Mouse (Mus musculus) lung, postnatal 0 days (tissue): ENCODE results near the gene Bcam. TPM values are rescaled to one million over a fixed set of nuclear protein-coding genes. Genes with fewer than 3 reads are reported as not detected.

Source experiments
- ATAC-seq: fragments of 200-750 bp; cut with Nextera tagmentation; 2 replicates; pipeline ENCODE4 v1.8.0; 2017; ENCODE audit warnings: moderate library complexity
- DNase-seq: peaks from one replicate; pipeline ENCODE4 v3.0.0-alpha.2; 2016; ENCODE audit warnings: low spot score
- H3K27ac ChIP-seq: fragments of 300-500 bp; sonication (generic); 2 replicates; pipeline ENCODE4 v1.5.1; 2014; ENCODE audit warnings: antibody characterized with exemption, mild to moderate bottlenecking, low read length, mixed read lengths
- H3K27me3 ChIP-seq: fragments of 300-500 bp; sonication (generic); replicated peaks from 2 replicates; pipeline ENCODE4 v1.6.1; 2014; ENCODE audit warnings: low read length, mixed read lengths; ENCODE audit not compliant: insufficient read depth
- H3K36me3 ChIP-seq: fragments of 300-500 bp; sonication (generic); 2 replicates; pipeline ENCODE4 v1.6.1; 2014; ENCODE audit warnings: low read length, mixed read lengths; ENCODE audit not compliant: insufficient read depth
- H3K4me1 ChIP-seq: fragments of 300-500 bp; sonication (generic); 2 replicates; pipeline ENCODE4 v1.6.1; 2014; ENCODE audit warnings: antibody characterized with exemption, low read depth, low read length, mixed read lengths; ENCODE audit not compliant: insufficient read depth
- H3K4me2 ChIP-seq: fragments of 300-500 bp; sonication (generic); replicated peaks from 2 replicates; pipeline ENCODE4 v1.6.1; 2014; ENCODE audit warnings: low read depth, mild to moderate bottlenecking, low read length, moderate library complexity, mixed read lengths
- H3K4me3 ChIP-seq: fragments of 300-500 bp; sonication (generic); 2 replicates; pipeline ENCODE4 v1.5.1; 2014; ENCODE audit warnings: low read depth, low read length
- H3K9ac ChIP-seq: fragments of 300-500 bp; sonication (generic); replicated peaks from 2 replicates; pipeline ENCODE4 v1.6.1; 2014; ENCODE audit warnings: low read depth, mild to moderate bottlenecking
- H3K9me3 ChIP-seq: fragments of 300-500 bp; sonication (generic); 2 replicates; pipeline ENCODE4 v1.6.1; 2016; ENCODE audit warnings: low read length, mixed read lengths
- CTCF ChIP-seq: IDR thresholded peaks from 2 replicates; pipeline ENCODE4 v1.5.1; 2016; ENCODE audit warnings: antibody characterized with exemption, mild to moderate bottlenecking
- EP300 ChIP-seq: IDR thresholded peaks from 2 replicates; pipeline ENCODE4 v1.6.1; 2016; ENCODE audit warnings: antibody characterized with exemption, mild to moderate bottlenecking, control low read depth
- WGBS: fragments of 180-500 bp; shearing (Covaris S2); extraction: QIAGEN DNeasy Blood & Tissue Kit; methylation state at CpG from one replicate; pipeline ENCODE4 v1.1.7; 2014; 5-methylcytosine and 5-hydroxymethylcytosine counted together
- polyA plus RNA-seq: library from polyadenylated mRNA; unstranded; fragments of >200 nt; fragmentation: Nextera tagmentation; extraction: Ambion mirVana; gene quantifications from 2 replicates; pipeline ENCODE4 v1.2.1, GENCODE M21; 2015

Bcam gene
- polyA plus RNA-seq, 1 experiment from 2014 or later: 477 TPM

GRCm38 (mm10) chr7:19762283-19762682 lies 8.5 kb downstream of the Bcam start:
- DNase-seq (no peak), ATAC-seq (peak; percentile 25; the same call in 1 of the 2 replicates)
- H3K4me2 ChIP-seq: no peak overlapping the region
- H3K4me1 ChIP-seq: no peaks in the 10 kb centered on the region
- H3K27ac ChIP-seq: no peak overlapping the region
- peaks cover 29% of the 10 kb centered on the region for H3K36me3 ChIP-seq
- no peaks in the 10 kb centered on the region for H3K9me3 ChIP-seq
- H3K4me3 ChIP-seq: no peak overlapping the region
- no peak for TF ChIP-seq EP300
- TF ChIP-seq CTCF: no peak
- WGBS: 52% methylated on average over 11 of the region's 11 CpGs
- H3K9ac ChIP-seq: no peak overlapping the region
- H3K27me3 ChIP-seq: no peaks in the 10 kb centered on the region

- Histone ChIP-seq H3K27ac (no peak overlapping the region), H3K4me1 (peaks cover 11% of the 10 kb centered on the region; the same call in 1 of the 2 replicates), H3K4me3 (no peak overlapping the region), H3K27me3 (no peaks in the 10 kb centered on the region), H3K36me3 (peaks cover 18% of the 10 kb centered on the region), H3K9me3 (no peaks in the 10 kb centered on the region), H3K4me2 (no peak overlapping the region), H3K9ac (no peak overlapping the region)
- no peak for DNase-seq
- WGBS: 85% methylated on average over 13 of the region's 13 CpGs
- no peak for TF ChIP-seq CTCF
- no peak for TF ChIP-seq EP300
- no peak for ATAC-seq
These were observed 10.8 kb downstream of the Bcam start for GRCm38 (mm10) chr7:19760021-19760420.

GRCm38 (mm10) chr7:19758623-19759022 lies 12.2 kb downstream of the Bcam start:
- no peak for ATAC-seq
- WGBS: 89% methylated on average over 13 of the region's 13 CpGs
- H3K9ac ChIP-seq: no peak overlapping the region
- no peak for DNase-seq
- no peak for TF ChIP-seq CTCF
- no peak for TF ChIP-seq EP300
- H3K27me3 ChIP-seq: no peaks in the 10 kb centered on the region
- no peak overlapping the region for H3K27ac ChIP-seq
- H3K4me1 ChIP-seq: peaks cover 17% of the 10 kb centered on the region; the same call in 1 of the 2 replicates
- no peak overlapping the region for H3K4me2 ChIP-seq
- H3K4me3 ChIP-seq: no peak overlapping the region
- no peaks in the 10 kb centered on the region for H3K9me3 ChIP-seq
- peaks cover 18% of the 10 kb centered on the region for H3K36me3 ChIP-seq

- Histone ChIP-seq H3K4me3 (no peak overlapping the region), H3K4me1 (peaks cover 17% of the 10 kb centered on the region; the same call in 1 of the 2 replicates), H3K27ac (peak overlapping the region; percentile 83), H3K9me3 (no peaks in the 10 kb centered on the region), H3K9ac (no peak overlapping the region; the same call in 1 of the 2 replicates), H3K36me3 (peaks cover 18% of the 10 kb centered on the region), H3K4me2 (peak overlapping the region; percentile 27), H3K27me3 (no peaks in the 10 kb centered on the region)
- TF ChIP-seq CTCF: 0 out of 2 replicates have a peak, but pooled peaks have one; percentile 3
- TF ChIP-seq EP300: peak; percentile 63
- peak; percentile 78 for DNase-seq
- WGBS: 28% methylated on average over 23 of the region's 24 CpGs
- peak; percentile 80 for ATAC-seq
These were observed 14.7 kb downstream of the Bcam start for GRCm38 (mm10) chr7:19755851-19756786.

- Histone ChIP-seq H3K27me3 (no peaks in the 10 kb centered on the region), H3K9ac (no peak overlapping the region), H3K27ac (peak overlapping the region; percentile 83), H3K4me2 (no peak overlapping the region), H3K9me3 (no peaks in the 10 kb centered on the region), H3K36me3 (peaks cover 18% of the 10 kb centered on the region), H3K4me3 (no peak overlapping the region), H3K4me1 (peaks cover 24% of the 10 kb centered on the region; the same call in 1 of the 2 replicates)
- ATAC-seq (no peak), DNase-seq (no peak)
- TF ChIP-seq EP300 (no peak), CTCF (peak; percentile 58)
- 74% methylated on average over 2 of the region's 2 CpGs for WGBS
These were observed 15.8 kb downstream of the Bcam start for GRCm38 (mm10) chr7:19755008-19755407.

GRCm38 (mm10) chr7:19754065-19754464 lies 16.8 kb downstream of the Bcam start:
- 47% methylated on average over 1 of the region's 1 CpGs for WGBS
- no peak for DNase-seq
- Histone ChIP-seq H3K36me3 (peaks cover 13% of the 10 kb centered on the region), H3K27ac (peak overlapping the region; percentile 68), H3K27me3 (no peaks in the 10 kb centered on the region), H3K9ac (no peak overlapping the region), H3K9me3 (no peaks in the 10 kb centered on the region), H3K4me3 (no peak overlapping the region), H3K4me2 (no peak overlapping the region), H3K4me1 (peaks cover 24% of the 10 kb centered on the region; the same call in 1 of the 2 replicates)
- TF ChIP-seq CTCF (no peak), EP300 (no peak)
- no peak for ATAC-seq
